Mouse (Mus musculus) liver, embryonic 16.5 days (tissue): ENCODE measurements at regions not wholly inside any gene's neighbourhood (a gene's known extent, or its start where the extent isn't known, plus 50 kb on each side); places are given as distances from the start of the nearest gene placed in this dataset.

Experiments
- ATAC-seq: fragments of 200-750 bp; cut with Nextera tagmentation; 2 replicates; pipeline ENCODE4 v1.8.0; 2017; ENCODE audit warnings: low read depth, mild to moderate bottlenecking, moderate number of reproducible peaks, moderate library complexity
- H3K27ac ChIP-seq: fragments of 300-500 bp; sonication (generic); 2 replicates; pipeline ENCODE4 v1.5.1; 2014; ENCODE audit warnings: mild to moderate bottlenecking, low read length
- H3K27me3 ChIP-seq: fragments of 300-500 bp; sonication (generic); 2 replicates; pipeline ENCODE4 v1.6.1; 2014; ENCODE audit warnings: low read depth, low read length, mixed read lengths; ENCODE audit not compliant: control insufficient read depth, insufficient read depth
- H3K36me3 ChIP-seq: fragments of 300-500 bp; sonication (generic); 2 replicates; pipeline ENCODE4 v1.6.1; 2014; ENCODE audit warnings: mild to moderate bottlenecking; ENCODE audit not compliant: control insufficient read depth, insufficient read depth
- H3K4me1 ChIP-seq: fragments of 300-500 bp; sonication (generic); 2 replicates; pipeline ENCODE4 v1.6.1; 2014; ENCODE audit warnings: low read depth, low read length, mixed read lengths; ENCODE audit not compliant: control insufficient read depth
- H3K4me2 ChIP-seq: fragments of 300-500 bp; sonication (generic); 2 replicates; pipeline ENCODE4 v1.6.1; 2014; ENCODE audit warnings: low read depth, low read length, mixed read lengths
- H3K4me3 ChIP-seq: fragments of 300-500 bp; sonication (generic); 2 replicates; pipeline ENCODE4 v1.5.1; 2014; ENCODE audit warnings: low read depth, mild to moderate bottlenecking, low read length
- H3K9ac ChIP-seq: fragments of 300-500 bp; sonication (generic); 2 replicates; pipeline ENCODE4 v1.6.1; 2014; ENCODE audit warnings: low read depth, low read length
- H3K9me3 ChIP-seq: fragments of 300-500 bp; sonication (generic); replicated peaks from 2 replicates; pipeline ENCODE4 v1.6.1; 2016; ENCODE audit warnings: low read length; ENCODE audit not compliant: control insufficient read depth
- WGBS: fragments of 180-500 bp; shearing (Covaris S2); extraction: QIAGEN DNeasy Blood & Tissue Kit; methylation state at CpG from one replicate; pipeline ENCODE4 v1.1.7; 2014; ENCODE audit not compliant: insufficient replicate concordance; 5-methylcytosine and 5-hydroxymethylcytosine counted together

- no peak overlapping the region for H3K4me3 ChIP-seq
- H3K27ac ChIP-seq: no peak overlapping the region
- H3K36me3 ChIP-seq: no peaks in the 10 kb centered on the region
- H3K4me2 ChIP-seq: no peak overlapping the region
- 63% methylated on average over 6 of the region's 6 CpGs for WGBS
- no peaks in the 10 kb centered on the region for H3K9me3 ChIP-seq
- no peak overlapping the region for H3K9ac ChIP-seq
- H3K27me3 ChIP-seq: no peaks in the 10 kb centered on the region
- no peaks in the 10 kb centered on the region for H3K4me1 ChIP-seq
- ATAC-seq: no peak
Measured at GRCm38 (mm10) chr6:135501791-135502190, 139.4 kb downstream of the Emp1 start.

GRCm38 (mm10) chr6:135502405-135502804 is 140.1 kb downstream of the Emp1 start:
- H3K4me1 ChIP-seq: no peaks in the 10 kb centered on the region
- ATAC-seq: no peak
- no peaks in the 10 kb centered on the region for H3K36me3 ChIP-seq
- no peak overlapping the region for H3K4me2 ChIP-seq
- no peak overlapping the region for H3K9ac ChIP-seq
- 37% methylated on average over 8 of the region's 8 CpGs for whole genome bisulfite sequencing
- no peaks in the 10 kb centered on the region for H3K27me3 ChIP-seq
- no peak overlapping the region for H3K4me3 ChIP-seq
- no peaks in the 10 kb centered on the region for H3K9me3 ChIP-seq
- H3K27ac ChIP-seq: no peak overlapping the region

GRCm38 (mm10) chr6:135518710-135519437 is 156.5 kb downstream of the Emp1 start:
- no peaks in the 10 kb centered on the region for H3K27me3 ChIP-seq
- no peaks in the 10 kb centered on the region for H3K36me3 ChIP-seq
- no peaks in the 10 kb centered on the region for H3K9me3 ChIP-seq
- WGBS: 58% methylated on average over 4 of the region's 4 CpGs
- no peak overlapping the region for H3K9ac ChIP-seq
- H3K4me2 ChIP-seq: no peak overlapping the region
- H3K4me1 ChIP-seq: no peaks in the 10 kb centered on the region
- no peak overlapping the region for H3K27ac ChIP-seq
- no peak overlapping the region for H3K4me3 ChIP-seq
- ATAC-seq: no peak

- Histone ChIP-seq H3K9me3 (no peaks in the 10 kb centered on the region), H3K4me3 (no peak overlapping the region), H3K9ac (no peak overlapping the region), H3K4me1 (no peaks in the 10 kb centered on the region), H3K27me3 (no peaks in the 10 kb centered on the region), H3K36me3 (no peaks in the 10 kb centered on the region), H3K4me2 (no peak overlapping the region), H3K27ac (no peak overlapping the region)
- no peak for ATAC-seq
- 70% methylated on average over 2 of the region's 2 CpGs for WGBS
Measured at GRCm38 (mm10) chr6:135519438-135519803, 157.1 kb downstream of the Emp1 start.

GRCm38 (mm10) chr6:135520868-135521267 is 158.5 kb downstream of the Emp1 start:
- Histone ChIP-seq H3K4me1 (no peaks in the 10 kb centered on the region), H3K9ac (no peak overlapping the region), H3K9me3 (no peaks in the 10 kb centered on the region), H3K4me2 (no peak overlapping the region), H3K36me3 (no peaks in the 10 kb centered on the region), H3K4me3 (no peak overlapping the region), H3K27me3 (no peaks in the 10 kb centered on the region), H3K27ac (no peak overlapping the region)
- no peak for ATAC-seq
- WGBS: 48% methylated on average over 2 of the region's 2 CpGs

GRCm38 (mm10) chr6:135524886-135525285 is 162.5 kb downstream of the Emp1 start:
- Histone ChIP-seq H3K36me3 (no peaks in the 10 kb centered on the region), H3K27me3 (no peaks in the 10 kb centered on the region), H3K4me1 (no peaks in the 10 kb centered on the region), H3K27ac (no peak overlapping the region), H3K9ac (no peak overlapping the region), H3K4me2 (no peak overlapping the region), H3K4me3 (no peak overlapping the region), H3K9me3 (no peaks in the 10 kb centered on the region)
- 48% methylated on average over 5 of the region's 5 CpGs for WGBS
- no peak for ATAC-seq

- H3K9me3 ChIP-seq: no peaks in the 10 kb centered on the region
- no peaks in the 10 kb centered on the region for H3K36me3 ChIP-seq
- H3K4me1 ChIP-seq: no peaks in the 10 kb centered on the region
- H3K4me2 ChIP-seq: no peak overlapping the region
- no peak overlapping the region for H3K27ac ChIP-seq
- ATAC-seq: no peak
- H3K27me3 ChIP-seq: no peaks in the 10 kb centered on the region
- H3K9ac ChIP-seq: no peak overlapping the region
- WGBS: 47% methylated on average over 5 of the region's 5 CpGs
- no peak overlapping the region for H3K4me3 ChIP-seq
Measured at GRCm38 (mm10) chr6:135525841-135526327, 163.5 kb downstream of the Emp1 start.

- WGBS: 80% methylated on average over 24 of the region's 24 CpGs
- no peak overlapping the region for H3K9ac ChIP-seq
- no peak for ATAC-seq
Measured at GRCm38 (mm10) chr6:135526460-135527160, 164.3 kb downstream of the Emp1 start.

GRCm38 (mm10) chr6:135527879-135528278 is 165.5 kb downstream of the Emp1 start:
- Histone ChIP-seq H3K4me3 (no peak overlapping the region), H3K9ac (no peak overlapping the region), H3K4me2 (no peak overlapping the region), H3K27ac (no peak overlapping the region), H3K36me3 (no peaks in the 10 kb centered on the region), H3K9me3 (no peaks in the 10 kb centered on the region), H3K4me1 (no peaks in the 10 kb centered on the region), H3K27me3 (no peaks in the 10 kb centered on the region)
- no peak for ATAC-seq
- 66% methylated on average over 4 of the region's 4 CpGs for WGBS

More at GRCm38 (mm10) chr6:135526460-135527160, 164.3 kb downstream of the Emp1 start:
- Histone ChIP-seq H3K9me3 (no peaks in the 10 kb centered on the region), H3K27me3 (no peaks in the 10 kb centered on the region), H3K36me3 (no peaks in the 10 kb centered on the region), H3K4me3 (no peak overlapping the region), H3K4me1 (no peaks in the 10 kb centered on the region), H3K27ac (no peak overlapping the region), H3K4me2 (no peak overlapping the region)
